Mouse (Mus musculus) liver, postnatal 0 days (tissue): ENCODE results near the gene Rsad1. TPM values are rescaled to one million over a fixed set of nuclear protein-coding genes. Genes with fewer than 3 reads are reported as not detected.
A peak's percentile ranks its signal among the peaks of the same experiment; 100 is the strongest.

ENCODE experiments used
- ATAC-seq: fragments of 200-750 bp; cut with Nextera tagmentation; 2 replicates; pipeline ENCODE4 v1.8.0; 2017; ENCODE audit warnings: mild to moderate bottlenecking, moderate library complexity
- DNase-seq: peaks from one replicate; pipeline ENCODE4 v3.0.0-alpha.2; 2016
- H3K27ac ChIP-seq: fragments of 300-500 bp; sonication (generic); 2 replicates; pipeline ENCODE4 v1.5.1; 2014; ENCODE audit warnings: antibody characterized with exemption, moderate library complexity, mild to moderate bottlenecking, low read depth
- H3K27me3 ChIP-seq: fragments of 300-500 bp; sonication (generic); 2 replicates; pipeline ENCODE4 v1.6.1; 2014; ENCODE audit warnings: low read length, control low read depth, mixed read lengths; ENCODE audit not compliant: insufficient read depth
- H3K36me3 ChIP-seq: fragments of 300-500 bp; sonication (generic); replicated peaks from 2 replicates; pipeline ENCODE4 v1.6.1; 2014; ENCODE audit warnings: mild to moderate bottlenecking, control low read depth, low read length, moderate library complexity, mixed read lengths; ENCODE audit not compliant: insufficient read depth
- H3K4me1 ChIP-seq: fragments of 300-500 bp; sonication (generic); 2 replicates; pipeline ENCODE4 v1.6.1; 2014; ENCODE audit warnings: antibody characterized with exemption, mild to moderate bottlenecking, control low read depth; ENCODE audit not compliant: insufficient read depth
- H3K4me2 ChIP-seq: fragments of 300-500 bp; sonication (generic); 2 replicates; pipeline ENCODE4 v1.6.1; 2014; ENCODE audit warnings: low read depth, mild to moderate bottlenecking, low read length, moderate library complexity, mixed read lengths
- H3K4me3 ChIP-seq: fragments of 300-500 bp; sonication (generic); 2 replicates; pipeline ENCODE4 v1.5.1; 2014; ENCODE audit warnings: low read depth, low read length
- H3K9ac ChIP-seq: fragments of 300-500 bp; sonication (generic); replicated peaks from 2 replicates; pipeline ENCODE4 v1.6.1; 2014; ENCODE audit warnings: mild to moderate bottlenecking, moderate library complexity
- H3K9me3 ChIP-seq: fragments of 300-500 bp; sonication (generic); 2 replicates; pipeline ENCODE4 v1.6.1; 2016; ENCODE audit warnings: mild to moderate bottlenecking, control low read depth, low read length, mixed read lengths
- CTCF ChIP-seq: sonication (generic); IDR thresholded peaks from 2 replicates; pipeline ENCODE4 v1.5.1; 2016; ENCODE audit warnings: antibody characterized with exemption, low read depth
- EP300 ChIP-seq: IDR thresholded peaks from 2 replicates; pipeline ENCODE4 v1.6.1; 2016; ENCODE audit warnings: antibody characterized with exemption, low read depth, mild to moderate bottlenecking
- WGBS: fragments of 180-500 bp; shearing (Covaris S2); extraction: QIAGEN DNeasy Blood & Tissue Kit; methylation state at CpG from one replicate; pipeline ENCODE4 v1.1.7; 2014; ENCODE audit not compliant: insufficient replicate concordance; 5-methylcytosine and 5-hydroxymethylcytosine counted together
- polyA plus RNA-seq: library from polyadenylated mRNA; unstranded; fragments of >200 nt; fragmentation: Nextera tagmentation; extraction: Ambion mirVana; gene quantifications from 2 replicates; pipeline ENCODE4 v1.2.1, GENCODE M21; 2015

Rsad1 gene
- polyA plus RNA-seq, 1 experiment from 2014 or later: 1.9 TPM

GRCm38 (mm10) chr11:94544422-94544821 lies 4.6 kb downstream of the Rsad1 start:
- no peak for TF ChIP-seq EP300
- no peak for TF ChIP-seq CTCF
- Histone ChIP-seq H3K9ac (no peak overlapping the region), H3K4me3 (no peak overlapping the region), H3K9me3 (no peaks in the 10 kb centered on the region), H3K4me2 (no peak overlapping the region), H3K4me1 (peaks cover 7% of the 10 kb centered on the region), H3K27me3 (no peaks in the 10 kb centered on the region), H3K36me3 (no peaks in the 10 kb centered on the region), H3K27ac (no peak overlapping the region)
- ATAC-seq: no peak
- WGBS: 79% methylated on average over 18 of the region's 18 CpGs
- no peak for DNase-seq

- no peaks in the 10 kb centered on the region for H3K27me3 ChIP-seq
- peak; percentile 89 for DNase-seq
- 42% methylated on average over 9 of the region's 9 CpGs for WGBS
- H3K9me3 ChIP-seq: no peaks in the 10 kb centered on the region
- H3K36me3 ChIP-seq: no peaks in the 10 kb centered on the region
- H3K9ac ChIP-seq: no peak overlapping the region
- H3K27ac ChIP-seq: no peak overlapping the region
- H3K4me3 ChIP-seq: no peak overlapping the region
- peak; percentile 86 for TF ChIP-seq CTCF
- no peak for TF ChIP-seq EP300
- H3K4me1 ChIP-seq: peaks cover 6% of the 10 kb centered on the region
- peak; percentile 61 for ATAC-seq
- H3K4me2 ChIP-seq: no peak overlapping the region
These were observed 5.1 kb downstream of the Rsad1 start for GRCm38 (mm10) chr11:94543932-94544331.

- H3K27me3 ChIP-seq: no peaks in the 10 kb centered on the region
- H3K4me3 ChIP-seq: no peak overlapping the region
- no peak overlapping the region for H3K27ac ChIP-seq
- H3K9ac ChIP-seq: no peak overlapping the region
- H3K4me1 ChIP-seq: peaks cover 4% of the 10 kb centered on the region
- 89% methylated on average over 12 of the region's 12 CpGs for WGBS
- no peak for DNase-seq
- no peak overlapping the region for H3K4me2 ChIP-seq
- no peak for TF ChIP-seq CTCF
- TF ChIP-seq EP300: no peak
- H3K9me3 ChIP-seq: no peaks in the 10 kb centered on the region
- H3K36me3 ChIP-seq: no peaks in the 10 kb centered on the region
- no peak for ATAC-seq
These were observed 5.7 kb downstream of the Rsad1 start for GRCm38 (mm10) chr11:94543344-94543743.

- no peaks in the 10 kb centered on the region for H3K27me3 ChIP-seq
- no peaks in the 10 kb centered on the region for H3K36me3 ChIP-seq
- no peak for DNase-seq
- no peak for ATAC-seq
- H3K27ac ChIP-seq: no peak overlapping the region
- no peaks in the 10 kb centered on the region for H3K4me1 ChIP-seq
- TF ChIP-seq CTCF (no peak), EP300 (no peak)
- H3K9me3 ChIP-seq: no peaks in the 10 kb centered on the region
- WGBS: 76% methylated on average over 4 of the region's 4 CpGs
- H3K4me3 ChIP-seq: no peak overlapping the region
- H3K4me2 ChIP-seq: no peak overlapping the region
- H3K9ac ChIP-seq: no peak overlapping the region
These were observed 6.7 kb downstream of the Rsad1 start for GRCm38 (mm10) chr11:94542400-94542799.

- Histone ChIP-seq H3K27ac (no peak overlapping the region), H3K27me3 (no peaks in the 10 kb centered on the region), H3K4me1 (no peaks in the 10 kb centered on the region), H3K9ac (no peak overlapping the region), H3K36me3 (no peaks in the 10 kb centered on the region), H3K4me2 (no peak overlapping the region), H3K4me3 (no peak overlapping the region), H3K9me3 (no peaks in the 10 kb centered on the region)
- TF ChIP-seq EP300 (no peak), CTCF (no peak)
- DNase-seq: no peak
- WGBS: 71% methylated on average over 7 of the region's 7 CpGs
- no peak for ATAC-seq
These were observed 9.3 kb downstream of the Rsad1 start for GRCm38 (mm10) chr11:94539761-94540160.

- DNase-seq (no peak), ATAC-seq (no peak)
- H3K4me2 ChIP-seq: no peak overlapping the region
- H3K9me3 ChIP-seq: no peaks in the 10 kb centered on the region
- H3K9ac ChIP-seq: no peak overlapping the region
- H3K4me3 ChIP-seq: no peak overlapping the region
- 71% methylated on average over 8 of the region's 8 CpGs for WGBS
- H3K36me3 ChIP-seq: no peaks in the 10 kb centered on the region
- no peaks in the 10 kb centered on the region for H3K27me3 ChIP-seq
- H3K27ac ChIP-seq: no peak overlapping the region
- TF ChIP-seq CTCF: no peak
- no peak for TF ChIP-seq EP300
- no peaks in the 10 kb centered on the region for H3K4me1 ChIP-seq
These were observed 10.2 kb downstream of the Rsad1 start for GRCm38 (mm10) chr11:94538733-94539292.

- TF ChIP-seq CTCF: no peak
- TF ChIP-seq EP300: no peak
These were observed 15.9 kb downstream of the Rsad1 start for GRCm38 (mm10) chr11:94533171-94533570.

More at GRCm38 (mm10) chr11:94533171-94533570, 15.9 kb downstream of the Rsad1 start:
- Histone ChIP-seq H3K36me3 (no peaks in the 10 kb centered on the region), H3K9ac (no peak overlapping the region), H3K4me2 (no peak overlapping the region), H3K9me3 (no peaks in the 10 kb centered on the region), H3K27me3 (no peaks in the 10 kb centered on the region), H3K4me1 (no peaks in the 10 kb centered on the region), H3K4me3 (no peak overlapping the region), H3K27ac (no peak overlapping the region)
- 79% methylated on average over 8 of the region's 8 CpGs for WGBS
- no peak for DNase-seq
- no peak for ATAC-seq
